Mouse (Mus musculus): ENCODE results near the gene Lpar2.

- TF ChIP-seq POLR2A (IDR thresholded peaks at IDR 0.05; ENCODE audit: borderline replicate concordance, low read depth, low read length): no peak
- TF ChIP-seq CTCF (IDR thresholded peaks at IDR 0.05; ENCODE audit: low read depth, low read length): no peak
These were observed 16.7 kb upstream of the Lpar2 start for GRCm38 (mm10) chr8:69805491-69805890.

Data from bone marrow macrophage, adult 2 months (primary cell).